Mouse (Mus musculus) CD4-positive, CD25-positive, alpha-beta regulatory T cell, adult 2 months (primary cell): Measurements from ENCODE around the gene Renbp.
A peak's percentile ranks its signal among the peaks of the same experiment; 100 is the strongest.

ENCODE experiments used
- DNase-seq: peaks from one replicate; pipeline ENCODE4 v3.0.0-alpha.2; 2012; ENCODE audit warnings: low read depth, low spot score

Gene Renbp

GRCm38 (mm10) chrX:73930402-73931062, at the start of gene Renbp:
Gene Renbp (minus strand): TSS chrX:73930850.
- DNase-seq: peak; percentile 69

GRCm38 (mm10) chrX:73977783-73978182, 47.1 kb upstream of the Renbp start:
- no peak for DNase-seq

DNA sequence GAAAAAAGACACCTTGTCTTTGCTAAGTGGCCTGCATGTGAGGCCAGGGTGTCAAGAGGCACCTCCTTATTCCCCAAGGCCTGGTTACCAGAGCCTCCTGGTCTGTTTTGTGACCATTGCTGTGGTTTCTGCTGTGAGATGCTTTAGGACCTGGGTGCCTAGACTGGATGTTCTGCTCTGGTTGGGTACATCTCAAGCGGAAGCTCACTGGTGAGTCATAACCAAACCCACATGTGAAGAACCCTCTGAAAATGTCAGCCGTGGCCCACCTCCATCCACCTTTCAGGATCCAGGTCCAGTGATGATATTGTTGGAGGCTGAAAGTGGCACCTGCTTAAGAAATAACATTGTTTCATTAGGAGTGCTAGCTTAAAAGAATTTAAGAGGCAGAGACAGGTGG, 45.6 kb upstream of the Renbp start:
- DNase-seq: no peak

DNA sequence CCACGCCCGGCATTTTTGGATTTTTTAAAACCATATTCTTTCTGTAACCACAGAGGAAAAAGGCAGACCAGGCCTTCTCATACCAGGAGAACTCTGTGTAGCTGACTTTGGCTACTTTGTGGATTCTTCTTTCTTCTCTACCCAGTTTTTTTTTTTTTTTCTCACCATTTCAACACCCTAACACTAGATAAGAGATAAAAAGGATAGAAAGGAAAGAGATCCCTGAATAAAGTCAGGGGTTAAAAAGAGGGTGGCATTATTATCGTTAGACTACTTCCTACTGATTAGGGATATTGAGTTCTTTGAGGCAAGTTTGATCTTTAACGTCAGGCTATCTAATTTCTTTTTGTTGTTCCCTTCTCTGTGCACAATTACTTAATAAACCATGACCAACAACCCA, 42.1 kb upstream of the Renbp start:
- DNase-seq: no peak

DNA sequence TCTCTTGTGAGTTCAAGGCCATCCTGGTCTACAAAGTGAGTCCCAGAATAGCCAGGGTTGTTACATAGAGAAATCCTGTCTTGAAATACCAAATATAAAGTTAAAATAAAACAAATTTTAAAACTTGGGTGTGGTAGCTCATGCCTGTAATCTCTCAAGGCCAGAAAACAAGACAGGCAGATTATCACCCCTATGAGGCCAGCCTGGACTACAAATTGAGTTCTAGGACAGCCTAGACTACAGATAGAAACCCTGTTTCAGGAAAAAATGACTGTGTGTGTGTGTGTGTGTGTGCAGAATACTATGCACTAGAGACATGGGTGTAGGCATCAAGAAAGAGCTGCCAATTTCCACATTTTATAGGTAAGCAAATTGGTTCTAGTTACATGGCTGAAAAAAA, 40.1 kb upstream of the Renbp start:
- no peak for DNase-seq

DNA sequence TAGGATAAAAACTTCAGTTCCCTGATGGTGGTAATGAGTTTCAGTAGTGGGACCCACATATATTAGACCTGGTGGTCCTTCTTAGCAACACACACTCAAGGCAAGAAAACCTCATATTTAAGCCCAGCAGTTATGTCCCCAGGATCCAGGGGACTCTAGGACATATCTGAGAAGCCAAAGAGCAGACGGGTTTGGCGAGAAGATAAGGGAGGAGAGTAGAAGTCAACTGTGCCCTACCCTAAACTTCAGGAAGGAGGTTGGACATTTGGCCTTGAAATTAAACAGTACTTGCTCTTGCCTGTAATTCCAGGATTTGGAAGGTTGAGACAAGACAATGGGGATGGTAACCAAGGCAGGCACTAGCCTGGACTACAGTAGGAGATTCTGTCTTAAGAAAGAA, 39.1 kb upstream of the Renbp start:
- no peak for DNase-seq

DNA sequence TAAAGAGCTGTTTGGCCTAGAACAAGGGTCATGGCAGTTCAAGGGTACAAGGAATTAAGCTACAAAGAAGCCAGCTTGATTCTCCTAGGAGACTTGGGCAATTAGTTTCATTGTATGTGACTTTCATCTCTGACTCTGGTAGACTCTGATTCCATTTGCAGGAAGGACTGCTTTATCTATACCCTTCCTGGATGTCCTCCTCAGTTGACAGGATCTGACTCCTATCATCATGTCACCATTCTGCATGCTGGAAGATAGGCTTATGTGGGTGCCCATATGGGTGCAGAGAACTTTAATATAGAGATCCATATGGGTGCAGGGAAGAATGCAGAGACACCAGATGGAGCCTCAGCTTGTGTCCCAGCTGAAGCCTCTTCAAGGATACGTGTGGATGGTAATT, 38.5 kb upstream of the Renbp start:
- DNase-seq: no peak

GRCm38 (mm10) chrX:73967177-73968075, 36.8 kb upstream of the Renbp start:
- peak; percentile 92 for DNase-seq

DNA sequence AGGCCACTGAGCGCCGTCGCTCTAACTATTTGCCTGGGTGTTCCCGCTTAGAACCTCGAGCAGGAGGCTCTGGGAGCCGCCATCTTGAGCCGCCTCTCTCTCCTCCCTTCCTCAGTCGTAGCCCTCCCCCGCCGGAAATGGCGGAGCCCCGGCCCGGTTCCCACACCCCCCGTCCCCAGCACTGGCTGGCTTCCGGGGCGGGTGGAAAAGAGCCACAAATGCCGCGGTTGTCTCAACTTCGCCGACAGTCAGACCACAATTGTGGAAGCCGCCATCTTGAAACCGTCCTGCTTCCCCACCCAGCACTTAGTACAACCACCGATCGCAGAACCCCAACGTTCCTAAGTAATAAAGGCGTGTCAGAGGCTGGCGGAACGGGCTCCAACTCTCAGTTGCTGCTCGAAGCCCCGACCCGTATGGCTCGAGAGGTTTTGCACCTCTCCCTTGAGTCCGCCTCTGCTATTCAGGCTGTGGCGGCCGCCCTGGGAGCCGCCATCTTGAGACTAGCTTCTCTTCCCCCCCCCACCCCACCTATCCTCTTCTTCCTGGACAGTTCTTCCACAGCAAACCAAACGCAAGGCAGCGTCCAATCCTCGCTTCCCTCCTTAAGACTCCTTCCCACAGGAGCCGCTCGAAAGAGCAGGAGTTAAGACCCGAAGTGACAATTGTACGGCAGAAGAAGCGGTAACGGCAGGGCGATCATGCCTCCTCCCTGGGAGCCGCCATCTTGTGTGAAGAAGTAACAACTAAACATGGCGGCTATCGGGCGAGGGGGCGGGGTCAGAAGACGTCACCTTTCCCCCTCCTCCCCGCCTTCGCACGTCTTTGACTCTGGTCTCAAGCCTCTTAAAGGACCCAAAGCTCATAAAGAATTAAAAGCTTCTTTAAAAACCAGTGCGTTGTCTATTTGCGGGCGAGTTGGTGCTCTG, 35.9 kb upstream of the Renbp start, which contains the start of gene Hcfc1:
Hcfc1 (minus strand) TSS at position 110 of the 929 bp plus-strand sequence.
- DNase-seq: peak; percentile 92

DNA sequence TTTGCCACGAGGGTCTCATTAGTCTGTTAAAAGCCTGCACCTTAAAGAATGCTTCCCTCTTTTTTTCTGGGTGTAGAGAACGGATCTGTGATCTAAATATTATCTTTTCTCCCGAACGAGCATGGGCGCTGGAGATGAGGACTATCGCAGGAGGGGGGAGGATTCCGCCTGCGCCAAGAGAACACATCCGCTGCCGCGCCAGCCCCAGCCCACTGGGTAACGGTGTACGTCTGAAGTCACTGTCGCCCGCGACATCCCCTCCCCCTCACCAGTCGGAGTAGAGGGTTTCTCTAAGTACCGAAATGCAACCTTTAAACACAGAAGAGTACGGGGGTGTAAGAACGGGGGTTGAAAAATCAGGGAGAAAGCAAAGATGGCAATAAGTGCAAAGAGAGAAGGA, 34.7 kb upstream of the Renbp start:
- peak; percentile 84 for DNase-seq

DNA sequence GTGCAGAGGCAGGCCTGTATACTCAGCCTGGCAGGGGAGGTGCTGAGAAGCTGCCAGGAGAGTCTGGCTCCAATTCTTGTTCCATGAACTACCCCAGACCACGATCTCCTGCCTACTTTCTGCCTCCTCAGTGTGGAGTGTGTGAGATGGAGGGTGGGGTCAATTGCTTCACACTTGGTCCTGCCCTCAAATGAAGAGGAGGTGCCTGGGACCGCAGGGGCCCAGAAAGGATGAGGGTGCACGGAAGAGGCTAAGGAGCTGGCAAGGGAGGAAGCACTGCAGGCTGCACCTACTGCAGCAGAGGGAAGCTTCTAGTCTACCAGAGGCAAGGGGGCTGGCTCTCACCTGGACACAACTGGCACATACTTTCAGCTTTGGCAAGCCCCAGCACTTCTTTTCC, 33.7 kb upstream of the Renbp start:
- peak; percentile 58 for DNase-seq

- no peak for DNase-seq
Measured at GRCm38 (mm10) chrX:73954988-73955387, 24.3 kb upstream of the Renbp start.

DNA sequence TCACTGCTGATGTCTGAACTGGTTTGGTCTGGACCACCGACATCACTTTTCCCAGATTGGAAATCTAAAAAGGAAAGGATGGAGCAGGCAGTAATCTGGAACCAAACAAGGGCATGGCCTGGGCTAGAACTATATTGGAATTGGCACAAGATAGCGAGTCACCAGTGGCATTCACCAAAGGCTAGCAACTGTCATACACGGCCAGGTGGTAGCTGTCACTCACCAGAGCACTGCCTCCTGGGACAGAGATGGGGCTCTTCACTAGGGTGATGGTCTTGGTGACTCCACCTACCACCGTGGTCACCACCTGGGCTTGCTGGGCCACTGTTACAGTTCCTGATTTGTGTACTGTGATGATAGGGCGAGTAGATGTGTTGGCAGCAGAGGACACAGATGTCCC, 22.0 kb upstream of the Renbp start:
- no peak for DNase-seq

DNA sequence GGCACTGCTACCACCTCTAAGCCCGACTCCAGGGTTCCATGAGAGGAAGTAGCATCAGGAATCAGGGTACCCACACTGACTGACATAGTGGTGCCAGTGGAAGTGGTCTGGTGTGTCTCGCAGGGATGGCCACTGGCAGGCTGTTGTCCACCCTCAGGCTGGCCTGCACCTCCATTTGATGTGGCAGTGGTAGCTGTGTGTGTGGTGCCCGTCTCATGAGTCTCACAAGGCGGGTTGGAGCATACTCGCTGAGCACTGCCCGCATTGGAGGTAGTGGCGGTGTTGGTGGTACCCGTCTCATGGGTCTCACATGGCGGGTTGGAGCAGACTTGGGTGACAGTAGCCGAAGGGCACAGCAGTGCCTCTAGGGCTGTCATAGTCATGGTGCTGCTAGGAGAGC, 18.7 kb upstream of the Renbp start:
- DNase-seq: no peak

- DNase-seq: peak; percentile 82
Measured at GRCm38 (mm10) chrX:73948647-73949046, 18.0 kb upstream of the Renbp start.

GRCm38 (mm10) chrX:73946896-73947295, 16.2 kb upstream of the Renbp start:
- DNase-seq: no peak

DNA sequence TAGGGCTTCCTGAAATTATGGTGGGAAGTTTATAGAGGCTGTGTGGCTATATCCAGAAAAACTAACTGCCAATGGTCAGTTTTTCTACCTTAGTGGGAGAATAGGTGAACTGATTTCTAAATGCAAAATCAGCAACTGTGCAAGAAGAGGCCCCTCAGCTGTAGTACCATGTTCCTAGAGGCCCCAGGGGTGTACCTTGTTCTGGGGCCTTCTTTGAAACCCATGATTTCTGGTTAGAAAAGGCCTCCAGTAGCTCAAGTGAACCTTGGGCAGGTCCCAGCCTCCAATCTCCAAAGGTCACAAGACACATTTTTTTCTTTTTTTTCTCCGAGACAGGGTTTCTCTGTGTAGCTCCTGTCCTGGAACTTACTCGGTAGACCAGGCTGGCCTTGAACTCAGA, 11.6 kb upstream of the Renbp start:
- DNase-seq: no peak

- no peak for DNase-seq
Measured at GRCm38 (mm10) chrX:73941860-73942259, 11.2 kb upstream of the Renbp start.

GRCm38 (mm10) chrX:73931871-73932270, 1.2 kb upstream of the Renbp start:
- no peak for DNase-seq

- peak; percentile 32 for DNase-seq
Measured at GRCm38 (mm10) chrX:73922550-73922882, 8.1 kb downstream of the Renbp start.

DNA sequence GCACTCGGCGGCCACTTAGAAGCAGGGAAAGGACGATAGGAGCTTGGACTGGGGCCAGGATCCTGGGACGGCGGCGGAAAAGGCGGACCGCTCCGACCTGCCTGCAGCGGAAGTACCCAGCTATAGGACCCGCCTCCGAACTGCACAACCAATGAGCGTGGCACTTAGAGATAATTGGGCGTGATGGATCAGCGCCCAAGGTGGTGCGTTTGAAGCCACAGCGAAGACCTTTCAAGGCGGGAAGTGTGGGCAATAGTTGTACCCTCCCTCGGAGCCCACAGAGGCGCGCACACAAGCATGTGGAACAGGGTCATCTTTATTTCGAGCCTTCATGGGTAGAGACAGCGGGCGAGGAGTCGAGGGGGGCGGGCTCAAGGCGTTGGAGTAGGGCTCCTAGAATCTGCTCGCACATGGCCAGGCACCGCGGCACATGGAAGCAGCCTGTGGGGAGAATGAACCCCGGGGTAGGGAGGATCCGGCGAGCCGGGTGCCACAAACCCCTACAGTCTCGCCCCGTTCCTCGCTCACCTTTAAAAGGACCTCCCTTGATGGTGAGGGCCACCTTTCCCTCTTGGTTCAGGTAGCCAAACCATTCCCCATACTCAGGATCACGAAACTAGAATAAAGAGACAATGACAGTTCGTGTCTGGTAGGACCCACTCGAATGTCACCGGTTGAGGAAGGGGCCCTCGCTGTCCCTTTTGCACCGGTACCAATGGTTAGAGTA, 8.7 kb downstream of the Renbp start, which contains the start of the genes Arhgap4 and Naa10:
Arhgap4 (minus strand) TSS at position 48 of the 727 bp plus-strand sequence.
Naa10 (minus strand) TSS at position 122 of the 727 bp plus-strand sequence.
- peak; percentile 88 for DNase-seq
